Mouse (Mus musculus) E14TG2a.4 (cell line): ENCODE results near the gene Cnot10.

Experiments used
- H3K27me3 ChIP-seq: 2 replicates; pipeline ENCODE4 v1.6.1; 2014; ENCODE audit warnings: low read length, control low read depth; ENCODE audit not compliant: insufficient read depth
- H3K36me3 ChIP-seq: 2 replicates; pipeline ENCODE4 v1.6.1; 2014; ENCODE audit warnings: low read length, control low read depth; ENCODE audit not compliant: insufficient read depth
- H3K4me1 ChIP-seq: replicated peaks from 2 replicates; pipeline ENCODE4 v1.6.1; 2014; ENCODE audit warnings: low read depth, low read length, control low read depth
- H3K4me3 ChIP-seq: replicated peaks from 2 replicates; pipeline ENCODE4 v1.5.1; 2014; ENCODE audit warnings: mild to moderate bottlenecking, low read length
- H3K9me3 ChIP-seq: 2 replicates; pipeline ENCODE4 v1.6.1; 2014; ENCODE audit warnings: low read length, control low read depth
- CTCF ChIP-seq: conservative IDR thresholded peaks from 2 replicates; pipeline ENCODE4 v1.5.1; 2014; ENCODE audit warnings: low read length
- NANOG ChIP-seq: IDR thresholded peaks from 2 replicates; pipeline ENCODE4 v1.6.1; 2014; ENCODE audit warnings: borderline replicate concordance, low read length, mixed read lengths
- POU5F1 ChIP-seq: IDR thresholded peaks from 2 replicates; pipeline ENCODE4 v1.6.1; 2014; ENCODE audit warnings: low read length, borderline replicate concordance

Cnot10 gene

DNA sequence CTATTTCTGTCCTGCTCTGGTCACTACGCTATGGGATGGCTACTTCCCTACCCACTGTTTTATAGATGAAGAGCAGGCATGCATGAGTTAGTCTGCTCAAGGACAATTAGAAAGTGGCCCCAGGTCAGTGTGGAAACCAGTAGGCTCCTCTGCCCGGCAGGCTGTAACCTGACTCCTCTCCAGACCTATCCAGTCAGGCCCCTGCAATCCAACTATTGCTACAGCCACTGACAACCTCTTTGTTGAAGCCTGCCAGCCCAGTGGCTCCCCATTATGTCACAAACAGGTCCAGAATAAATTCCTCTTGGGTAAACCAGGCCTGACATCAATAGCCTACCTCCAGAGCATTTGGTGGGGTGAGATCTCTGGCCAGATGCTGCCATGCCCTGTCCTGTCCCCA lies 103.4 kb downstream of the Cnot10 start:
- peak overlapping the region; percentile 43 for H3K4me3 ChIP-seq
- peaks cover 100% of the 10 kb centered on the region for H3K4me1 ChIP-seq
- no peaks in the 10 kb centered on the region for H3K27me3 ChIP-seq
- peaks cover 80% of the 10 kb centered on the region for H3K36me3 ChIP-seq
- no peaks in the 10 kb centered on the region for H3K9me3 ChIP-seq
- no peak for TF ChIP-seq NANOG
- no peak for TF ChIP-seq CTCF
- no peak for TF ChIP-seq POU5F1
